Mouse (Mus musculus) intestine, embryonic 14.5 days (tissue): ENCODE measurements around the gene Pcif1. TPM values are rescaled to one million over a fixed set of nuclear protein-coding genes. Genes with fewer than 3 reads are reported as not detected.

Source experiments
- ATAC-seq: fragments of 200-750 bp; cut with Nextera tagmentation; replicated peaks from 2 replicates; pipeline ENCODE4 v1.8.0; 2017; ENCODE audit warnings: low read depth, moderate number of reproducible peaks, moderate TSS enrichment, moderate library complexity; ENCODE audit not compliant: low FRiP score, low TSS enrichment
- DNase-seq: peaks from one replicate; pipeline ENCODE4 v3.0.0-alpha.2; 2018; ENCODE audit warnings: low spot score
- H3K27ac ChIP-seq: fragments of 300-500 bp; sonication (generic); 2 replicates; pipeline ENCODE4 v1.5.1; 2014; ENCODE audit warnings: low read depth, mild to moderate bottlenecking, control low read depth
- H3K27me3 ChIP-seq: fragments of 300-500 bp; sonication (generic); replicated peaks from 2 replicates; pipeline ENCODE4 v1.6.1; 2014; ENCODE audit warnings: low read length, control low read depth; ENCODE audit not compliant: control insufficient read depth, insufficient read depth
- H3K36me3 ChIP-seq: fragments of 300-500 bp; sonication (generic); 2 replicates; pipeline ENCODE4 v1.6.1; 2014; ENCODE audit warnings: low read length, control low read depth; ENCODE audit not compliant: control insufficient read depth, insufficient read depth
- H3K4me1 ChIP-seq: fragments of 300-500 bp; sonication (generic); replicated peaks from 2 replicates; pipeline ENCODE4 v1.6.1; 2014; ENCODE audit warnings: low read length, control low read depth, mixed read lengths; ENCODE audit not compliant: control insufficient read depth, insufficient read depth
- H3K4me2 ChIP-seq: fragments of 300-500 bp; sonication (generic); 2 replicates; pipeline ENCODE4 v1.6.1; 2014; ENCODE audit warnings: low read length
- H3K4me3 ChIP-seq: fragments of 300-500 bp; sonication (generic); 2 replicates; pipeline ENCODE4 v1.5.1; 2014; ENCODE audit warnings: low read depth, low read length, control low read depth, mixed read lengths
- H3K9ac ChIP-seq: fragments of 300-500 bp; sonication (generic); 2 replicates; pipeline ENCODE4 v1.6.1; 2014; ENCODE audit warnings: mild to moderate bottlenecking, low read length
- H3K9me3 ChIP-seq: fragments of 300-500 bp; sonication (generic); 2 replicates; pipeline ENCODE4 v1.6.1; 2016; ENCODE audit warnings: low read length, control low read depth; ENCODE audit not compliant: control insufficient read depth
- WGBS: fragments of 180-500 bp; shearing (Covaris S2); extraction: QIAGEN DNeasy Blood & Tissue Kit; methylation state at CpG from one replicate; pipeline ENCODE4 v1.1.7; 2014; 5-methylcytosine and 5-hydroxymethylcytosine counted together
- polyA plus RNA-seq: library from polyadenylated mRNA; unstranded; fragments of >200 nt; fragmentation: Nextera tagmentation; extraction: Ambion mirVana; gene quantifications from 2 replicates; pipeline ENCODE4 v1.2.1, GENCODE M21; 2014

Gene Pcif1
- polyA plus RNA-seq, 1 experiment from 2014 or later, result 76.0 TPM

GRCm38 (mm10) chr2:164916820-164917219 is 37.7 kb downstream of the Pcif1 start:
- Histone ChIP-seq H3K4me1 (peaks cover 4% of the 10 kb centered on the region; the same call in 1 of the 2 replicates), H3K9ac (no peak overlapping the region), H3K27me3 (no peaks in the 10 kb centered on the region), H3K9me3 (no peaks in the 10 kb centered on the region), H3K4me2 (no peak overlapping the region), H3K4me3 (no peak overlapping the region), H3K36me3 (peaks cover 13% of the 10 kb centered on the region), H3K27ac (no peak overlapping the region)
- no peak for DNase-seq
- 78% methylated on average over 5 of the region's 5 CpGs for WGBS
- no peak for ATAC-seq

- H3K4me2 ChIP-seq, result no peak overlapping the region
- no peaks in the 10 kb centered on the region for H3K9me3 ChIP-seq
- no peaks in the 10 kb centered on the region for H3K27me3 ChIP-seq
- no peak overlapping the region for H3K4me3 ChIP-seq
- no peak overlapping the region for H3K27ac ChIP-seq
- DNase-seq (no peak), ATAC-seq (no peak)
- H3K36me3 ChIP-seq, result peaks cover 13% of the 10 kb centered on the region
- WGBS, result 51% methylated on average over 10 of the region's 10 CpGs
- H3K4me1 ChIP-seq, result peaks cover 6% of the 10 kb centered on the region; the same call in 1 of the 2 replicates
- no peak overlapping the region for H3K9ac ChIP-seq
Measured at GRCm38 (mm10) chr2:164917371-164917770, 38.3 kb downstream of the Pcif1 start.

GRCm38 (mm10) chr2:164918325-164918724 is 39.2 kb downstream of the Pcif1 start:
- no peak overlapping the region for H3K9ac ChIP-seq
- DNase-seq (no peak), ATAC-seq (no peak)
- peaks cover 13% of the 10 kb centered on the region for H3K36me3 ChIP-seq
- H3K9me3 ChIP-seq, result no peaks in the 10 kb centered on the region
- H3K27me3 ChIP-seq, result no peaks in the 10 kb centered on the region
- 0 out of 2 replicates have a peak, but pooled peaks cover 3% of the 10 kb centered on the region for H3K4me1 ChIP-seq
- H3K27ac ChIP-seq, result no peak overlapping the region
- H3K4me3 ChIP-seq, result no peak overlapping the region
- H3K4me2 ChIP-seq, result no peak overlapping the region
- 68% methylated on average over 4 of the region's 5 CpGs for WGBS

GRCm38 (mm10) chr2:164921984-164922383 is 42.9 kb downstream of the Pcif1 start:
- DNase-seq (no peak), ATAC-seq (0 out of 2 replicates have a peak, but pooled peaks have one; percentile 9)
- H3K9ac ChIP-seq, result no peak overlapping the region
- H3K27me3 ChIP-seq, result no peaks in the 10 kb centered on the region
- no peak overlapping the region for H3K27ac ChIP-seq
- no peak overlapping the region for H3K4me3 ChIP-seq
- peaks cover 6% of the 10 kb centered on the region; the same call in 1 of the 2 replicates for H3K4me1 ChIP-seq
- H3K36me3 ChIP-seq, result peaks cover 13% of the 10 kb centered on the region
- whole genome bisulfite sequencing, result 49% methylated on average over 7 of the region's 7 CpGs
- no peaks in the 10 kb centered on the region for H3K9me3 ChIP-seq
- no peak overlapping the region for H3K4me2 ChIP-seq

- H3K36me3 ChIP-seq, result peaks cover 13% of the 10 kb centered on the region
- H3K27ac ChIP-seq, result no peak overlapping the region
- H3K27me3 ChIP-seq, result no peaks in the 10 kb centered on the region
- H3K4me3 ChIP-seq, result no peak overlapping the region
- no peak overlapping the region for H3K9ac ChIP-seq
- H3K4me2 ChIP-seq, result no peak overlapping the region
- ATAC-seq, result no peak
- no peak for DNase-seq
- 64% methylated on average over 4 of the region's 4 CpGs for WGBS
- peaks cover 6% of the 10 kb centered on the region; the same call in 1 of the 2 replicates for H3K4me1 ChIP-seq
- no peaks in the 10 kb centered on the region for H3K9me3 ChIP-seq
Measured at GRCm38 (mm10) chr2:164923291-164923690, 44.2 kb downstream of the Pcif1 start.

GRCm38 (mm10) chr2:164924100-164924857 is 45.2 kb downstream of the Pcif1 start:
- no peak overlapping the region for H3K4me2 ChIP-seq
- peaks cover 9% of the 10 kb centered on the region for H3K36me3 ChIP-seq
- DNase-seq (peak; percentile 89), ATAC-seq (0 out of 2 replicates have a peak, but pooled peaks have one; percentile 40)
- no peaks in the 10 kb centered on the region for H3K9me3 ChIP-seq
- H3K4me1 ChIP-seq, result peaks cover 6% of the 10 kb centered on the region; the same call in 1 of the 2 replicates
- 35% methylated on average over 11 of the region's 11 CpGs for WGBS
- no peak overlapping the region for H3K4me3 ChIP-seq
- H3K27me3 ChIP-seq, result no peaks in the 10 kb centered on the region
- no peak overlapping the region for H3K27ac ChIP-seq
- H3K9ac ChIP-seq, result no peak overlapping the region

GRCm38 (mm10) chr2:164930706-164931581 is 51.8 kb downstream of the Pcif1 start:
- Histone ChIP-seq H3K4me1 (no peaks in the 10 kb centered on the region; the same call in 1 of the 2 replicates), H3K4me3 (no peak overlapping the region), H3K36me3 (no peaks in the 10 kb centered on the region), H3K4me2 (no peak overlapping the region), H3K9me3 (no peaks in the 10 kb centered on the region), H3K27me3 (peaks cover 9% of the 10 kb centered on the region; the same call in 1 of the 2 replicates), H3K27ac (peak overlapping the region; percentile 52), H3K9ac (no peak overlapping the region)
- 24% methylated on average over 11 of the region's 11 CpGs for WGBS
- 0 out of 2 replicates have a peak, but pooled peaks have one; percentile 25 for ATAC-seq
- DNase-seq, result no peak

GRCm38 (mm10) chr2:164933534-164933933 is 54.4 kb downstream of the Pcif1 start:
- no peak overlapping the region for H3K27ac ChIP-seq
- H3K4me2 ChIP-seq, result no peak overlapping the region
- H3K4me3 ChIP-seq, result no peak overlapping the region
- H3K4me1 ChIP-seq, result peaks cover 3% of the 10 kb centered on the region; the same call in 1 of the 2 replicates
- WGBS, result 36% methylated on average over 9 of the region's 10 CpGs
- no peaks in the 10 kb centered on the region for H3K36me3 ChIP-seq
- no peak overlapping the region for H3K9ac ChIP-seq
- DNase-seq, result no peak
- ATAC-seq, result no peak
- H3K9me3 ChIP-seq, result no peaks in the 10 kb centered on the region
- peaks cover 18% of the 10 kb centered on the region for H3K27me3 ChIP-seq
